Mouse (Mus musculus) hindbrain, embryonic 14.5 days (tissue): Measurements from ENCODE around the gene Fgf8. TPM values are rescaled to one million over a fixed set of nuclear protein-coding genes. Genes with fewer than 3 reads are reported as not detected.

Source experiments
- ATAC-seq: fragments of 200-750 bp; cut with Nextera tagmentation; 2 replicates; pipeline ENCODE4 v1.8.0; 2017; ENCODE audit warnings: moderate number of reproducible peaks, mild to moderate bottlenecking, moderate TSS enrichment, moderate library complexity; ENCODE audit not compliant: low FRiP score
- DNase-seq: peaks from one replicate; pipeline ENCODE4 v3.0.0-alpha.2; 2015; ENCODE audit warnings: low spot score
- H3K27ac ChIP-seq: fragments of 300-500 bp; sonication (generic); 2 replicates; pipeline ENCODE4 v1.5.1; 2014; ENCODE audit warnings: mild to moderate bottlenecking, moderate library complexity
- H3K27me3 ChIP-seq: fragments of 300-500 bp; sonication (generic); 2 replicates; pipeline ENCODE4 v1.6.1; 2014; ENCODE audit warnings: mild to moderate bottlenecking, low read length, mixed read lengths; ENCODE audit not compliant: control insufficient read depth, insufficient read depth
- H3K36me3 ChIP-seq: fragments of 300-500 bp; sonication (generic); replicated peaks from 2 replicates; pipeline ENCODE4 v1.6.1; 2014; ENCODE audit not compliant: control insufficient read depth, insufficient read depth
- H3K4me1 ChIP-seq: fragments of 300-500 bp; sonication (generic); replicated peaks from 2 replicates; pipeline ENCODE4 v1.6.1; 2014; ENCODE audit warnings: antibody characterized with exemption, low read length, mixed read lengths; ENCODE audit not compliant: control insufficient read depth, insufficient read depth
- H3K4me2 ChIP-seq: fragments of 300-500 bp; sonication (generic); replicated peaks from 2 replicates; pipeline ENCODE4 v1.6.1; 2014; ENCODE audit warnings: mild to moderate bottlenecking, moderate library complexity
- H3K4me3 ChIP-seq: fragments of 300-500 bp; sonication (generic); replicated peaks from 2 replicates; pipeline ENCODE4 v1.5.1; 2014; ENCODE audit warnings: mild to moderate bottlenecking, low read length
- H3K9ac ChIP-seq: fragments of 300-500 bp; sonication (generic); 2 replicates; pipeline ENCODE4 v1.6.1; 2014
- H3K9me3 ChIP-seq: fragments of 300-500 bp; sonication (generic); 2 replicates; pipeline ENCODE4 v1.6.1; 2016; ENCODE audit warnings: low read length; ENCODE audit not compliant: control insufficient read depth
- WGBS: fragments of 180-500 bp; shearing (Covaris S2); extraction: QIAGEN DNeasy Blood & Tissue Kit; methylation state at CpG from one replicate; pipeline ENCODE4 v1.1.7; 2014; 5-methylcytosine and 5-hydroxymethylcytosine counted together
- polyA plus RNA-seq: library from polyadenylated mRNA; unstranded; fragments of >200 nt; fragmentation: Nextera tagmentation; extraction: Ambion mirVana; gene quantifications from 2 replicates; pipeline ENCODE4 v1.2.1, GENCODE M21; 2014

The Fgf8 gene
- polyA plus RNA-seq, 1 experiment from 2014 or later = 0.19 TPM

DNA sequence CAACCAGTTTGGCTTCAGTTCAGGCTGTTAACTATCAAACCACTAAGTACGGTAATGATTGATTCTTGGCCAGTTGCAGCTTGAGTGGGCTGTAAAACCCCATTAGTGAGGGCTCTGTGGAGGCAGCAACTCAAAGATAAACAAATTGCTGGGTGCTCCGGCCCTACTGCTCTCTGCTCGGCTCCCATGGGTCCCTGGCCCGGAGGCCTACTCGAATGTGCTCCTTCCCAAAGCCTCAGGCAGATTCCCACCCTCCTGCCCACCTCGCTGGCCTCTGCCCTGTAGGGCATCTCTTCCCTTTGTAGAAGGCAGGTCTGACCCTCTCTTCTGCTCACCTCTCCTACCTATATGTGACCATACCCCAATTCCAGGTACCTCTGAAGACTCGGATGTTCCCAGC is 8.0 kb downstream of the Fgf8 start:
- Histone ChIP-seq H3K9me3 (no peaks in the 10 kb centered on the region), H3K27ac (no peak overlapping the region), H3K36me3 (no peaks in the 10 kb centered on the region), H3K4me3 (no peak overlapping the region), H3K4me2 (no peak overlapping the region), H3K9ac (no peak overlapping the region), H3K4me1 (peaks cover 9% of the 10 kb centered on the region; the same call in 1 of the 2 replicates), H3K27me3 (peaks cover 100% of the 10 kb centered on the region)
- ATAC-seq = no peak
- no peak for DNase-seq
- WGBS = 36% methylated on average over 7 of the region's 7 CpGs

DNA sequence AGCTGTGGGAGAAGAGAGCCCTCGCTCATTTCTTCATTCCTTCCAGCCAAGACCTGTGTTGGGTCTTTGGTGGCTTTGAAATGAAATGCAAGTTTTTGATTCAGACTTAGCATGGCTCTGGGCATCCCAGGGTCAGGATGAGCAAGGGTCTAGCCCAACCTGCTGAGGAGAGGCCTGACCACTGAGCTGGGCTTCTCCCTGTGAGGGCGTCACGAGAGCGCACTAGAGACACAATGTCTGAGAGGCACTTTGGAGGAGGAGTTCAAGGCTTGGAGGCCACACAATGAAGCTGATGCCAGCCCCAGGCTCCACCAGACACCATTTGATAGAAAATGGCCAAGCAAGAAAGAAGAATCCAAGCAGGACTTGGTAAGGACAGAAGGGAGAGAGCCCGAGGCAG is 8.5 kb downstream of the Fgf8 start:
- WGBS = 75% methylated on average over 5 of the region's 5 CpGs
- no peak overlapping the region for H3K9ac ChIP-seq
- peaks cover 9% of the 10 kb centered on the region; the same call in 1 of the 2 replicates for H3K4me1 ChIP-seq
- H3K27ac ChIP-seq = no peak overlapping the region
- H3K27me3 ChIP-seq = peaks cover 98% of the 10 kb centered on the region
- no peaks in the 10 kb centered on the region for H3K36me3 ChIP-seq
- DNase-seq (no peak), ATAC-seq (no peak)
- H3K9me3 ChIP-seq = no peaks in the 10 kb centered on the region
- no peak overlapping the region for H3K4me3 ChIP-seq
- no peak overlapping the region for H3K4me2 ChIP-seq

DNA sequence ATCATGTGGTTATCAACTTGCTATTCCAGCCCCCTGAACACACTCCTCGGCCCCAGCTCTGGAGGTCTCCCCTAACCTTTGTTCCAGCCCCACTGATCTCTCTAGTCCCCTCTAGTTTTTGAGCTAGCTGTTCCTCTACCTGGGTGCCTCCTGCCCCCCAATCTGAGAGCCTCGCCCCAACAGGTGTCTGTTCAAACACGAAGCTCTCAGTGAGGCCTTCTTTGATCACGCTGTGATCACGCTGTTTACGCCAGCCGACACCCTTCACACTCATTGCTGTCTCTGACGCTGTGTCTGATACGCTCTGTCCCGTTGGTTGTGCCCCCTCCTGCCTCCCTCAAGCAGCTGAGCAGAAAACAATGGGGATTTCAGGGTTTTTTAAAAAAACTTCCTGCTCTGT is 9.2 kb downstream of the Fgf8 start:
- no peaks in the 10 kb centered on the region for H3K9me3 ChIP-seq
- no peaks in the 10 kb centered on the region for H3K36me3 ChIP-seq
- WGBS = 5% methylated on average over 10 of the region's 10 CpGs
- H3K27ac ChIP-seq = no peak overlapping the region
- peaks cover 98% of the 10 kb centered on the region for H3K27me3 ChIP-seq
- peaks cover 9% of the 10 kb centered on the region; the same call in 1 of the 2 replicates for H3K4me1 ChIP-seq
- ATAC-seq = no peak
- no peak for DNase-seq
- no peak overlapping the region for H3K4me3 ChIP-seq
- no peak overlapping the region for H3K4me2 ChIP-seq
- H3K9ac ChIP-seq = no peak overlapping the region

DNA sequence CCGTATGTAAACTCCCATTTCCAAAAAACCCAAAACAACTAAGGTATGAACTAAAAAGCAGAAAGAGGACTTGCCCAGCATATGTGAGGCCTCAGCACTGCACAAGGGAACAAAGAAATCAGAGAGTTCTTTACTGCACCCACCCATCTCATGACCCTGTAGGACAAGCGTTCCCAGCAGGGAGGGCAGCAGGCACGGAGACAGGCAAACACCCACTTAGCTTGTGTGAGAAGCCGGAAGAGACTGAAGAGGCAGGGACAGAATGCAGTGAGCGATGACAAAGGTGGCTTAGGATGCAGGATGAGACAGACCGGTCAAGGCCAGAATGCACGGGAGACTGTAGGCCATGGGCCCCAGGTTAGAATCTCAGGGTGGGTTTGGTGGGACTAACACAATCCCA is 11.1 kb downstream of the Fgf8 start:
- no peaks in the 10 kb centered on the region for H3K36me3 ChIP-seq
- no peak overlapping the region for H3K4me3 ChIP-seq
- ATAC-seq (no peak), DNase-seq (no peak)
- 0 out of 2 replicates have a peak, but pooled peaks cover under 1% of the 10 kb centered on the region for H3K4me1 ChIP-seq
- peaks cover 96% of the 10 kb centered on the region for H3K27me3 ChIP-seq
- H3K9ac ChIP-seq = no peak overlapping the region
- H3K27ac ChIP-seq = no peak overlapping the region
- H3K4me2 ChIP-seq = no peak overlapping the region
- no peaks in the 10 kb centered on the region for H3K9me3 ChIP-seq
- 85% methylated on average over 7 of the region's 7 CpGs for WGBS

- no peaks in the 10 kb centered on the region for H3K36me3 ChIP-seq
- no peaks in the 10 kb centered on the region for H3K9me3 ChIP-seq
- no peak overlapping the region for H3K27ac ChIP-seq
- H3K4me3 ChIP-seq = no peak overlapping the region
- no peaks in the 10 kb centered on the region for H3K4me1 ChIP-seq
- DNase-seq (no peak), ATAC-seq (no peak)
- no peak overlapping the region for H3K9ac ChIP-seq
- H3K4me2 ChIP-seq = no peak overlapping the region
- 75% methylated on average over 8 of the region's 8 CpGs for WGBS
- peaks cover 95% of the 10 kb centered on the region for H3K27me3 ChIP-seq
Measured at GRCm38 (mm10) chr19:45730042-45730441, 12.7 kb downstream of the Fgf8 start.

GRCm38 (mm10) chr19:45727231-45727630 is 15.5 kb downstream of the Fgf8 start:
- Histone ChIP-seq H3K9me3 (no peaks in the 10 kb centered on the region), H3K36me3 (no peaks in the 10 kb centered on the region), H3K27me3 (peaks cover 89% of the 10 kb centered on the region), H3K9ac (no peak overlapping the region), H3K4me3 (no peak overlapping the region), H3K4me1 (no peaks in the 10 kb centered on the region), H3K27ac (no peak overlapping the region), H3K4me2 (no peak overlapping the region)
- WGBS = 72% methylated on average over 10 of the region's 10 CpGs
- ATAC-seq = no peak
- no peak for DNase-seq

- DNase-seq = no peak
Measured at GRCm38 (mm10) chr19:45725677-45726277, 16.9 kb downstream of the Fgf8 start.

GRCm38 (mm10) chr19:45722188-45722587 is 20.5 kb downstream of the Fgf8 start:
- peaks cover 78% of the 10 kb centered on the region for H3K27me3 ChIP-seq
- H3K9ac ChIP-seq = no peak overlapping the region

More at GRCm38 (mm10) chr19:45725677-45726277, 16.9 kb downstream of the Fgf8 start:
- ATAC-seq = no peak
- 38% methylated on average over 14 of the region's 14 CpGs for WGBS
- H3K36me3 ChIP-seq = no peaks in the 10 kb centered on the region
- no peaks in the 10 kb centered on the region for H3K4me1 ChIP-seq
- H3K27me3 ChIP-seq = peaks cover 85% of the 10 kb centered on the region
- H3K4me3 ChIP-seq = no peak overlapping the region
- H3K27ac ChIP-seq = no peak overlapping the region
- H3K9me3 ChIP-seq = no peaks in the 10 kb centered on the region
- H3K9ac ChIP-seq = no peak overlapping the region
- H3K4me2 ChIP-seq = no peak overlapping the region

GRCm38 (mm10) chr19:45718286-45718685 is 24.4 kb downstream of the Fgf8 start:
- no peaks in the 10 kb centered on the region for H3K9me3 ChIP-seq
- peaks cover 15% of the 10 kb centered on the region for H3K4me1 ChIP-seq
- DNase-seq (no peak), ATAC-seq (no peak)
- H3K4me2 ChIP-seq = peak overlapping the region; percentile 56
- WGBS = 52% methylated on average over 3 of the region's 3 CpGs
- no peaks in the 10 kb centered on the region for H3K36me3 ChIP-seq
- peaks cover 69% of the 10 kb centered on the region for H3K27me3 ChIP-seq
- H3K27ac ChIP-seq = peak overlapping the region; percentile 84
- 0 out of 2 replicates have a peak overlapping the region, but pooled peaks have one; percentile 55 for H3K9ac ChIP-seq
- H3K4me3 ChIP-seq = no peak overlapping the region

More at GRCm38 (mm10) chr19:45722188-45722587, 20.5 kb downstream of the Fgf8 start:
- 74% methylated on average over 5 of the region's 5 CpGs for WGBS
- no peak overlapping the region for H3K27ac ChIP-seq
- H3K4me1 ChIP-seq = 0 out of 2 replicates have a peak, but pooled peaks cover 6% of the 10 kb centered on the region
- no peaks in the 10 kb centered on the region for H3K9me3 ChIP-seq
- no peak overlapping the region for H3K4me3 ChIP-seq
- H3K36me3 ChIP-seq = no peaks in the 10 kb centered on the region
- DNase-seq (no peak), ATAC-seq (no peak)
- no peak overlapping the region for H3K4me2 ChIP-seq
